Mouse (Mus musculus) cerebellum, adult 8-10 months (tissue): ENCODE results near the gene Odr4.
A peak's percentile ranks its signal among the peaks of the same experiment; 100 is the strongest.

Experiments
- DNase-seq: peaks from one replicate; pipeline ENCODE4 v3.0.0; 2022

The Odr4 gene

GRCm38 (mm10) chr1:150392638-150393487 is at the start of gene Odr4, which contains the start of gene Tpr:
Odr4 (minus strand) TSS chr1:150393080.
Tpr (plus strand) TSS chr1:150392838.
- DNase-seq = peak; percentile 100

GRCm38 (mm10) chr1:150441731-150442130 is 48.9 kb upstream of the Odr4 start:
- no peak for DNase-seq

GRCm38 (mm10) chr1:150438641-150439040 is 45.8 kb upstream of the Odr4 start:
- DNase-seq = no peak

- DNase-seq = no peak
Measured at GRCm38 (mm10) chr1:150426216-150426615, 33.3 kb upstream of the Odr4 start.

GRCm38 (mm10) chr1:150425665-150426064 is 32.8 kb upstream of the Odr4 start:
- no peak for DNase-seq

- DNase-seq = no peak
Measured at GRCm38 (mm10) chr1:150418426-150418825, 25.5 kb upstream of the Odr4 start.

- DNase-seq = no peak
Measured at GRCm38 (mm10) chr1:150416006-150416405, 23.1 kb upstream of the Odr4 start.

- DNase-seq = no peak
Measured at GRCm38 (mm10) chr1:150409996-150410395, 17.1 kb upstream of the Odr4 start.

GRCm38 (mm10) chr1:150407285-150407684 is 14.4 kb upstream of the Odr4 start:
- no peak for DNase-seq

- DNase-seq = no peak
Measured at GRCm38 (mm10) chr1:150404555-150404954, 11.7 kb upstream of the Odr4 start.

GRCm38 (mm10) chr1:150403914-150404313 is 11.0 kb upstream of the Odr4 start:
- no peak for DNase-seq

- no peak for DNase-seq
Measured at GRCm38 (mm10) chr1:150396001-150396400, 3.1 kb upstream of the Odr4 start.

GRCm38 (mm10) chr1:150393488-150393852 is 590 bp upstream of the Odr4 start:
- no peak for DNase-seq

GRCm38 (mm10) chr1:150391931-150392637 is 796 bp downstream of the Odr4 start:
- DNase-seq = peak; percentile 17

GRCm38 (mm10) chr1:150389390-150390129 is 3.3 kb downstream of the Odr4 start:
- DNase-seq = no peak

GRCm38 (mm10) chr1:150387572-150387971 is 5.3 kb downstream of the Odr4 start:
- no peak for DNase-seq

- DNase-seq = no peak
Measured at GRCm38 (mm10) chr1:150384138-150384537, 8.7 kb downstream of the Odr4 start.

GRCm38 (mm10) chr1:150374247-150374646 is 18.6 kb downstream of the Odr4 start:
- no peak for DNase-seq

- DNase-seq = no peak
Measured at GRCm38 (mm10) chr1:150372895-150373294, 20.0 kb downstream of the Odr4 start.

GRCm38 (mm10) chr1:150360864-150361263 is 32.0 kb downstream of the Odr4 start:
- no peak for DNase-seq

- DNase-seq = no peak
Measured at GRCm38 (mm10) chr1:150335111-150335510, 57.8 kb downstream of the Odr4 start.

- no peak for DNase-seq
Measured at GRCm38 (mm10) chr1:150319205-150319604, 73.7 kb downstream of the Odr4 start, which contains the start of gene Pdc. Pdc (plus strand) TSS chr1:150319417.
